ENCODE assay signal across 10 mouse cellular contexts in the genomic region with DNA sequence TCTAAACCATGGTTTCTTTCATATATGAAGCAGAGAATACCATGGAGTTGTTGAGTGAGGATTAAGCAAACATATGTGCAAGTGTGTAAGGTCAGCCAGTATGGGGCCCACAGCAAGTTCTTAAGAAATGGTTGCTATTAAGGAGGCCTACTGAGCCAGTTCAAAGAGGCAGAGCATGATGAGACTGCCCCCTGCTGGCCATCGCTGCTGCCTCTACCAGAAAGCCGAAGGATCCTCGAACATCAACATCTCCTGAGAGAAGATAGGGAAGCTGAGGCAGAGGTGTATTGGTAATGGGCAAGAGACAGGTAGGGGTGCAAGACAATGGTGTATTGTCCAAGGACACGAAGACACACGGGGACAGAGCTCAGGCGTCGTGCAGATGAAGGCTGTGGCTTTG. TPM values are rescaled to one million over a fixed set of nuclear protein-coding genes. Genes with fewer than 3 reads are reported as not detected.
DNase-seq lines count a peak whose midpoint lies in the region; ATAC-seq lines count a peak whose summit lies in the region.
"Had no signal": no experiment of that assay in that cellular context is flagged by ENCODE, and none has a peak within 500 bp of the region (broad histone marks: within the 10 kb centered on the region; RNA-seq: fewer than 3 reads in every experiment).

No protein-coding gene starts in this region.

- H3K4me3 ChIP-seq in kidney, embryonic 15.5 days (replicated peaks): no peak overlapping the region
- H3K4me3 ChIP-seq: erythroblast, embryonic 14.5 days; lung, embryonic 15.5 days had no signal

- H3K36me3 ChIP-seq in kidney, embryonic 15.5 days: no peaks in the 10 kb centered on the region; the same call in 1 of the 2 replicates
- H3K36me3 ChIP-seq: lung, embryonic 15.5 days had no signal

- H3K9ac ChIP-seq in kidney, embryonic 15.5 days: no peak overlapping the region
- H3K9ac ChIP-seq: lung, embryonic 15.5 days had no signal

- 39% methylated on average over 7 of the region's 7 CpGs for WGBS in kidney, embryonic 15.5 days

- H3K9me3 ChIP-seq in kidney, embryonic 15.5 days (replicated peaks): no peaks in the 10 kb centered on the region
- H3K9me3 ChIP-seq: lung, embryonic 15.5 days had no signal

- H3K27me3 ChIP-seq in kidney, embryonic 15.5 days: 0 out of 2 replicates have a peak, but pooled peaks cover 3% of the 10 kb centered on the region
- H3K27me3 ChIP-seq: lung, embryonic 15.5 days had no signal

- ATAC-seq in kidney, embryonic 15.5 days (replicated peaks; ENCODE audit: low FRiP score): no peak
- no peak; the same call in 1 of the 2 replicates for ATAC-seq in megakaryocyte, adult 5-6 weeks (ENCODE audit: poor library complexity, severe bottlenecking)

- H3K4me1 ChIP-seq in kidney, embryonic 15.5 days: no peaks in the 10 kb centered on the region
- H3K4me1 ChIP-seq: lung, embryonic 15.5 days had no signal

- DNase-seq in kidney, adult 9 months: peak; percentile 51
- peak; percentile 35 for DNase-seq in R1 (ENCODE audit: low read depth, low spot score)
- peak; percentile 77 to 82 for DNase-seq in cerebellum, postnatal 10 days
- DNase-seq in gastrocnemius, postnatal 14 days: peak; percentile 34
- peak; percentile 40 to 54 for DNase-seq in left cerebral cortex, postnatal 36 days (ENCODE audit: low spot score in 2 of 2)
- peak; percentile 75 for DNase-seq in right cerebral cortex, postnatal 14 days

- no peak overlapping the region for H3K4me2 ChIP-seq in kidney, embryonic 15.5 days
- H3K4me2 ChIP-seq: lung, embryonic 15.5 days had no signal

- no peak overlapping the region for H3K27ac ChIP-seq in kidney, embryonic 15.5 days
- H3K27ac ChIP-seq: lung, embryonic 15.5 days had no signal

- intact Hi-C loops in gastrocnemius, postnatal 14 days (cut with DNase I; ENCODE audit: low total_unique reads): no loop called here
- intact Hi-C loops in left cerebral cortex, postnatal 36 days (cut with DNase I): loop anchor here (2.0 kb wide), 1 partner anchor 131 kb away; no protein-coding TSS in a partner anchor

RNA-seq across cellular contexts. Expression of gene Ush1c, which starts 12.1 kb away (rescaled TPM):
- polyA plus RNA-seq in kidney, embryonic 15.5 days (2015; fragmentation: Nextera tagmentation; extraction: Ambion mirVana): 13.8 and 14.5 TPM in 2 replicates
- 1 to 10 TPM; 2.2 to 3.0 TPM for total RNA-seq in gastrocnemius, postnatal 14 days (2021)
- under 1 TPM; 0.11 to 0.35 TPM for total RNA-seq in left cerebral cortex, postnatal 36 days (2021)
- 0.13 TPM in 1 of 2 replicates, not detected in the other for total RNA-seq in megakaryocyte, adult 5-6 weeks (2015)
- not detected in 2 replicates for total RNA-seq in megakaryocyte, adult 5-6 weeks (2017)
- polyA plus RNA-seq: erythroblast, embryonic 14.5 days had no signal

RNA-seq across cellular contexts. Expression of gene Otog, which starts 14.5 kb away (rescaled TPM):
- polyA plus RNA-seq in kidney, embryonic 15.5 days (2015; fragmentation: Nextera tagmentation; extraction: Ambion mirVana): 0.04 and 0.06 TPM in 2 replicates
- total RNA-seq in gastrocnemius, postnatal 14 days (2021): under 1 TPM; 0.31 to 0.33 TPM
- total RNA-seq in left cerebral cortex, postnatal 36 days (2021): under 1 TPM; 0.07 to 0.10 TPM
- not detected in 2 replicates for total RNA-seq in megakaryocyte, adult 5-6 weeks (2015)
- total RNA-seq in megakaryocyte, adult 5-6 weeks (2017): not detected in 2 replicates
- polyA plus RNA-seq: erythroblast, embryonic 14.5 days; lung, embryonic 15.5 days had no signal

RNA-seq across cellular contexts. Expression of gene Abcc8, which starts 46.4 kb away (rescaled TPM):
- polyA plus RNA-seq in kidney, embryonic 15.5 days (2015; fragmentation: Nextera tagmentation; extraction: Ambion mirVana): 2.2 and 2.3 TPM in 2 replicates
- total RNA-seq in gastrocnemius, postnatal 14 days (2021): 1 to 10 TPM; 3.5 to 4.6 TPM
- 10 to 100 TPM; 36.5 to 37.3 TPM for total RNA-seq in left cerebral cortex, postnatal 36 days (2021)
- not detected in 2 replicates for total RNA-seq in megakaryocyte, adult 5-6 weeks (2015)
- 0.04 TPM in 1 of 2 replicates, not detected in the other for total RNA-seq in megakaryocyte, adult 5-6 weeks (2017)
- polyA plus RNA-seq: erythroblast, embryonic 14.5 days had no signal

Comparison
In these comparisons a context has a peak if more than half of its experiments do, and no peak if none do; other contexts are left out.
1. RNA of gene Abcc8, which starts 46.4 kb away (total RNA-seq): 36.5 to 37.3 TPM in left cerebral cortex, postnatal 36 days; 3.5 to 4.6 TPM in gastrocnemius, postnatal 14 days and 0.04 TPM in megakaryocyte, adult 5-6 weeks; every median in the first group is over 4 times any median in the second.
2. Peak in every context shown above with its lines, with median percentiles within 50 percentile points of each other: DNase-seq.